Mouse (Mus musculus) limb, embryonic 12.5 days (tissue): ENCODE data around the gene Map3k14. TPM values are rescaled to one million over a fixed set of nuclear protein-coding genes. Genes with fewer than 3 reads are reported as not detected.
A peak's percentile ranks its signal among the peaks of the same experiment; 100 is the strongest.

ENCODE experiments used
- ATAC-seq: fragments of 200-750 bp; cut with Nextera tagmentation; 2 replicates; pipeline ENCODE4 v1.8.0; 2017; ENCODE audit warnings: low read depth, moderate TSS enrichment; ENCODE audit not compliant: insufficient number of reproducible peaks, insufficient read depth, low FRiP score, low TSS enrichment
- H3K27ac ChIP-seq: fragments of 300-500 bp; sonication (generic); 2 replicates; pipeline ENCODE4 v1.5.1; 2016; ENCODE audit warnings: mild to moderate bottlenecking, moderate library complexity
- H3K27me3 ChIP-seq: fragments of 300-500 bp; sonication (generic); 2 replicates; pipeline ENCODE4 v1.6.1; 2016; ENCODE audit warnings: mild to moderate bottlenecking, moderate library complexity
- H3K36me3 ChIP-seq: fragments of 300-500 bp; sonication (generic); 2 replicates; pipeline ENCODE4 v1.6.1; 2016; ENCODE audit warnings: mild to moderate bottlenecking, moderate library complexity
- H3K4me1 ChIP-seq: fragments of 300-500 bp; sonication (generic); replicated peaks from 2 replicates; pipeline ENCODE4 v1.6.1; 2016
- H3K4me2 ChIP-seq: fragments of 300-500 bp; sonication (generic); 2 replicates; pipeline ENCODE4 v1.6.1; 2016; ENCODE audit warnings: mild to moderate bottlenecking, moderate library complexity
- H3K4me3 ChIP-seq: fragments of 300-500 bp; sonication (generic); replicated peaks from 2 replicates; pipeline ENCODE4 v1.5.1; 2016; ENCODE audit warnings: mild to moderate bottlenecking
- H3K9ac ChIP-seq: fragments of 300-500 bp; sonication (generic); replicated peaks from 2 replicates; pipeline ENCODE4 v1.6.1; 2016; ENCODE audit warnings: mild to moderate bottlenecking, moderate library complexity
- H3K9me3 ChIP-seq: fragments of 300-500 bp; sonication (generic); 2 replicates; pipeline ENCODE4 v1.6.1; 2016; ENCODE audit warnings: mild to moderate bottlenecking, moderate library complexity
- WGBS: fragments of 180-500 bp; shearing (Covaris S2); methylation state at CpG from one replicate; pipeline ENCODE4 v1.1.7; 2016; 5-methylcytosine and 5-hydroxymethylcytosine counted together
- polyA plus RNA-seq: library from polyadenylated mRNA; unstranded; fragments of >200 nt; fragmentation: Nextera tagmentation; extraction: Ambion mirVana; gene quantifications from 2 replicates; pipeline ENCODE4 v1.2.1, GENCODE M21; 2016

Map3k14 gene
- polyA plus RNA-seq, 1 experiment from 2014 or later, result 4.2 TPM

DNA sequence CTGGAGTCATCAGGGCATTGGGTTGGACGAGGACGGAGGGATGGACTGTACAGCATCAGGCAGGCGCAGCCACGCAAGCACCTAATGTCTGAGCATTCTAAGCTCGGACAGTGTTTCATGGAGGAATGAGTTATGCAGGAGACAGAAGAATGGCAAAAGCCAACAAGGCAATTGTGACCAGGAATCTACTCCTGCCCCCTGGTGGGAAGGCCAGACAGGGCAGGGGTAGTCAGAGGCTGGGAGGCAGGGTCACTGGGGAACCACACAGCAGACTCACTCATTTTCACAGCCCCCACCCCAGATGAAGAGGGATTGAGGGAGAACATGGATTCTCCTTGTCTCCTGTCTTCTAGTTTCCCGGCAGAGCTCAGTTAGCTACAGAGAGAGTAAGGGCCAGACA lies 4.7 kb upstream of the Map3k14 start:
- no peak overlapping the region for H3K9ac ChIP-seq
- H3K4me3 ChIP-seq, result no peak overlapping the region
- no peak overlapping the region for H3K4me2 ChIP-seq
- H3K36me3 ChIP-seq, result no peaks in the 10 kb centered on the region
- no peaks in the 10 kb centered on the region for H3K9me3 ChIP-seq
- no peak for ATAC-seq
- H3K27ac ChIP-seq, result no peak overlapping the region
- peaks cover 12% of the 10 kb centered on the region for H3K4me1 ChIP-seq
- WGBS, result 67% methylated on average over 6 of the region's 6 CpGs
- H3K27me3 ChIP-seq, result no peaks in the 10 kb centered on the region

DNA sequence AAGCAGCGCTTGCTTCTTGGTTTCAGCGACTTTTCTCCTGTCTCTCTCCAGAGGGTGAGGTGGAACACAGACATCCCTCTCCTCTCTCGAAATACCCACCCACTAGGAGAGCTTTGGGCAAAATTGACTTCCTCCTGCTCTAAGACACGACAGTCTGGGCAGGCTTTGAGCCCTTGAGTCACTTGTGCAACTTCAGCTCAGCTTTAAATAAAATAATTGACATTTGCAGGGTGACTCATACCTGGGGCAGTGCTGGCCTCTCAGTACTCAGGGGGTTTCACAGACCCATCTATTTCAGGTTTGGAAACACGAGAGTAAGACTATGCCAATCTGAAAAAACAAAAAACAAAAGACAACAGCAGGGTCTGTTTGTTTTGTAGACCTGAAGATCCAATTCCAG lies 2.2 kb upstream of the Map3k14 start:
- Histone ChIP-seq H3K4me3 (no peak overlapping the region), H3K4me2 (no peak overlapping the region), H3K9ac (no peak overlapping the region), H3K27me3 (no peaks in the 10 kb centered on the region), H3K27ac (no peak overlapping the region), H3K36me3 (no peaks in the 10 kb centered on the region), H3K9me3 (no peaks in the 10 kb centered on the region), H3K4me1 (peaks cover 29% of the 10 kb centered on the region)
- 76% methylated on average over 5 of the region's 5 CpGs for WGBS
- no peak for ATAC-seq

DNA sequence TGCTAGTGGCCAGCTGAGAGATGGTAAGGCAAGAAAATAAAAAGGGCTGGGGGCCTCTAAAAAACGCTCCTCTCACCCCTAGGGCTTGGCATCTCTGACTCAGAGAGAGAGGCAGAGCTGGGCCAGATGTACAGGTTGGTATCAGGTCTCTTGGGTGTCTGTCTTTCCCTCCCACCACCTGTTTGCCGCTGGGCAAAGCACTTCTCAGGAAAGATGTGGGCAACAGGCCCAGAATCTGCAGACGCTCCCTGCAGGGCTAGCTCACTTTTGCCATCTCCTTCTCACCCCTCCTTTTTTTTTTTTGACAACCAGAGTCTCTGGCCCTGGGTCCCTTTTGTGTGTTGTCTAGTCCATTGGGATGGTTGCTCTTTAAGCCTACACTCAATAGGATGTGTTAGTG lies 1.6 kb upstream of the Map3k14 start:
- Histone ChIP-seq H3K4me1 (peaks cover 29% of the 10 kb centered on the region), H3K4me2 (no peak overlapping the region), H3K36me3 (no peaks in the 10 kb centered on the region), H3K9me3 (no peaks in the 10 kb centered on the region), H3K27me3 (no peaks in the 10 kb centered on the region), H3K4me3 (no peak overlapping the region), H3K9ac (no peak overlapping the region), H3K27ac (no peak overlapping the region)
- WGBS, result 89% methylated on average over 3 of the region's 3 CpGs
- ATAC-seq, result no peak

DNA sequence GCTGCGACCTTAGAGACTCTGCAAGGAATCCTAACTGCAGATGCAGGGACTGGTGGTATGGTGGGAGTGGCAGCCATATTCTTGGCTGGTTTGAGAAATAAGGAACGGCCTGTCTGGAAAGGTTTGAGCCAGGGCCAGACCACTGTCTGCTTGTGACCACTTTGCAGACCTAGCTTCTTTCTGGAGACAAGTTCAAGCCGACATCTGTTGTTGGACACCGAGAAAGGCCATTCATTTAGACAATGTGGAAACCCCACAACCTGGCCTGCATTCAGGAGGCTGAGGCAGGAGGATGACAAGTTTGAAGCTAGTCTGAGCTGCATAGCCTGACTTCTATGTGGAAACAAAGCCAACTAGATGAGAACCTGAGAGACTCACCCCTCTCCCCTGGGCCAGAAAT lies 1.1 kb upstream of the Map3k14 start:
- no peak overlapping the region for H3K9ac ChIP-seq
- no peaks in the 10 kb centered on the region for H3K27me3 ChIP-seq
- 0 out of 2 replicates have a peak overlapping the region, but pooled peaks have one; percentile 65 for H3K4me3 ChIP-seq
- H3K4me2 ChIP-seq, result peak overlapping the region; percentile 61
- no peak for ATAC-seq
- 83% methylated on average over 4 of the region's 4 CpGs for WGBS
- peaks cover 29% of the 10 kb centered on the region for H3K4me1 ChIP-seq
- H3K9me3 ChIP-seq, result no peaks in the 10 kb centered on the region
- H3K36me3 ChIP-seq, result no peaks in the 10 kb centered on the region
- H3K27ac ChIP-seq, result peak overlapping the region; percentile 83

DNA sequence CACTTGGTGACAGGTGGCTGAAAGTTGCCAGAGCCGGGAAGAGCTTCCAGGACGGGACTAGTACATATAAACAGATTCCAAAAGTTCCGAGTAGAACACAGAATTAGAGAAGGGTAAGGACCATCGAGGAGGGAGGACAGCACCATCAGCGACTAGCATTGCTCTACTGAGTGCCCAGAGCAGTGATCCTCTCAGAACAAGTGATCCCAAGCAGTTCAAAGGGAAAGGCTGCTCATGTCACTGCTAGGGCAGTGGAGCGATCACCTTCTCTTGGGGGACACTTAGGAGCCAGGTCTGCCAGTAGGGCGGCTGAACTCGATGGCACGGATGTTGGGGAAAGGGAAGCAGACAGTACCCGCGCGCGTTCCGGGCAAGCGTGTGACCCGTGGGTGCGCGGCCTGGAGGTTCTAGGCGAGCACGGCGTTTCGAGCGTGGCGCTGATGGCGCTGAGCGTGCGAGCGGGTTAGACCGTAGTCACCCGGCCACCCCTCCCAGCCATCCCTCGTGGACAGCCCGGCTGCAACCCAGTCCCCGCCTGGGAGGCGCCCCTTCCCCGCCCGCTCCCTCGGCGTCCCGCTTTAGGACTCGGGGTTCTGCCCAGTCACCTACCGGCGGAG lies 435 bp downstream of the Map3k14 start:
- H3K4me1 ChIP-seq, result peaks cover 38% of the 10 kb centered on the region
- peak; percentile 61 for ATAC-seq
- peak overlapping the region; percentile 88 for H3K4me2 ChIP-seq
- H3K27me3 ChIP-seq, result no peaks in the 10 kb centered on the region
- no peaks in the 10 kb centered on the region for H3K36me3 ChIP-seq
- WGBS, result under 1% methylated on average over 42 of the region's 42 CpGs
- peak overlapping the region; percentile 79 for H3K27ac ChIP-seq
- H3K9me3 ChIP-seq, result no peaks in the 10 kb centered on the region
- peak overlapping the region; percentile 65 for H3K4me3 ChIP-seq
- peak overlapping the region; percentile 75 for H3K9ac ChIP-seq

DNA sequence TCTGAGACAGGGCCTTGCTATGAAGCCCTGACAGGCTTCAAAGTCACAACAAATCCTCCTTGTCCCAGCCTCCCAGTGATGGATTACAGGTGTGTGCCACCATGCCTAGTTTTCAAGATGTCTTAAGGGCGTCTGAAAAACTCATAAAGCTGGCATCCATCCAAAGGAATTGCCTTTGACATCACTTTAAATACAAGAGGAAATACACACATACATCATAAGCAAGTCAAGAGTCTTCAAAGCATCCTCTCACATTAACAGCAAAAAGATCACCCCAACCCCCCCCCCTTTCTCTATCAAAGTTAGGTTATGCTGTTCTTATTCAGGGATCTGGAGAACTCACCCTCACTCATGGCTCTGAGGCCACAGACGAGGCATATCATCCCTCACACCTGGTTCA lies 1.4 kb downstream of the Map3k14 start:
- Histone ChIP-seq H3K4me2 (peak overlapping the region; percentile 88), H3K9me3 (no peaks in the 10 kb centered on the region), H3K27ac (no peak overlapping the region), H3K27me3 (no peaks in the 10 kb centered on the region), H3K4me1 (peaks cover 38% of the 10 kb centered on the region), H3K36me3 (no peaks in the 10 kb centered on the region), H3K4me3 (peak overlapping the region; percentile 65; the same call in 1 of the 2 replicates), H3K9ac (no peak overlapping the region)
- no peak for ATAC-seq
- WGBS, result 43% methylated on average over 2 of the region's 2 CpGs

DNA sequence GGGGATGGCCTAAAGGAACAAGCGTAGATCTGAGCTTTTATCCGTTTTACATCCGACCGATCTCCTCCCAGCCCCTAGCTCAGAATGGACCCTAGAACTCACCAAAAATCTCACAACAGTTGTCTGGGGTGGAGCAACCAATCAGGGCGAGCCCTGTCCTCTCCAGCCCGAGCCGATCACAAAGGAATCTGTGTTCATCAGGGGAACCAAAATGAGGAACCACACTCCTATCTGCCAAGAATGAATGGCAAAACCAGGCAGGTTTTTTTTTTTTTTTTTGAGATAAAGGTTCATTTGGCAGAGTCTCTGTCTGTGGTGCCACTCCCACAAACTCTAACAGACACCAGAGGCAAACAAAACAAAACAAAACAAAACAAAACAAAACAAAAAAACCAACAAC lies 2.1 kb downstream of the Map3k14 start:
- Histone ChIP-seq H3K27me3 (no peaks in the 10 kb centered on the region), H3K36me3 (no peaks in the 10 kb centered on the region), H3K9me3 (no peaks in the 10 kb centered on the region), H3K4me3 (no peak overlapping the region), H3K4me2 (no peak overlapping the region), H3K27ac (no peak overlapping the region), H3K4me1 (peaks cover 38% of the 10 kb centered on the region), H3K9ac (no peak overlapping the region)
- 65% methylated on average over 7 of the region's 7 CpGs for WGBS
- no peak for ATAC-seq

DNA sequence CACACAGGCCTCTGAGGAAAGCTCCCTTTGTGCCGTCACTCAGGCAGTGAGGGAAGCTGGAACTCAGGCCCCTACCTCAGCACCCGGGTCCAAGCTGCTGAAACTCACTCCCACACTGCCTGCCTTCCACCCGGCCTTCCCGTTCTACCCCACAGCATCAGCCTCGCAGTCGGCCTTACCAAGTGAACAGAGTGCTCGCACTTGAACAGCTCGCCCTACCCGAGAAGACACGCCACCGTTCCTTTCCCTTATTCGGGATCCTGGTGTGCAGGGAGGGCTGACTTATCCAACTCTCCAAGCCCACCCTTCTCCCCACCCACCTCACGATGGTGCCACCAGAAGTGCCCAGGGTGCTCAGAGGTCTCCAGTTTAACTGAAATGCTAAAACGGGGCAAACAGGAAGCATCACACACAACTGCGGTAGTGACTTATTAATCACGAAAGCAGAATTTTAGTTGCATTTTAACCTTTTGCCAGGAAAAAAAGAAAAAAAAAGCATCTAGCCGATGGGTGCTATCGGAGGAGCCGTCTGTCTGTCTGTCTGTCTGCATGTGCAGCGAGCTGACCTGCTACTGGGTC lies 2.8 kb downstream of the Map3k14 start:
- no peak overlapping the region for H3K4me3 ChIP-seq
- H3K4me2 ChIP-seq, result no peak overlapping the region
- H3K9me3 ChIP-seq, result no peaks in the 10 kb centered on the region
- H3K4me1 ChIP-seq, result peaks cover 38% of the 10 kb centered on the region
- ATAC-seq, result no peak
- no peak overlapping the region for H3K27ac ChIP-seq
- H3K9ac ChIP-seq, result no peak overlapping the region
- no peaks in the 10 kb centered on the region for H3K36me3 ChIP-seq
- no peaks in the 10 kb centered on the region for H3K27me3 ChIP-seq
- 89% methylated on average over 20 of the region's 20 CpGs for whole genome bisulfite sequencing

DNA sequence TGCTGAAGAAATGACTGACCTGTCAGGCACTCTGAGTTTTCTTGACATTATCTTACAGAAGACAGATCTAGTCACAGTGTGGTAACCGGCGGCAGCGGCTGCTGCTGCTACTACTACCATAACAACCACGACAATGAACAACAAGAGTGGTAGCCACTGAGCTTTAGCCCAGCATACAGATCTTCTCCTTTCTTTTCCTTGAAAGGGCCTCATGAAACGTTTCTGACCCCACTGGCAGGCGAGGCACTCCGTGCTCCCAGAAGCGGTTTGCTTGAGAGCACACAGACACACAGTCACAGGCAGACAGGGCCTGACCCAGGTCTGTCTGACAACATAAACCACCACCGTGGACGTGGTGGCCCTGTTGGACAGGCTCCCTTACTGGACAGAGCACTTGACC lies 3.7 kb downstream of the Map3k14 start:
- H3K4me1 ChIP-seq, result peaks cover 36% of the 10 kb centered on the region
- H3K9ac ChIP-seq, result no peak overlapping the region
- no peak overlapping the region for H3K27ac ChIP-seq

DNA sequence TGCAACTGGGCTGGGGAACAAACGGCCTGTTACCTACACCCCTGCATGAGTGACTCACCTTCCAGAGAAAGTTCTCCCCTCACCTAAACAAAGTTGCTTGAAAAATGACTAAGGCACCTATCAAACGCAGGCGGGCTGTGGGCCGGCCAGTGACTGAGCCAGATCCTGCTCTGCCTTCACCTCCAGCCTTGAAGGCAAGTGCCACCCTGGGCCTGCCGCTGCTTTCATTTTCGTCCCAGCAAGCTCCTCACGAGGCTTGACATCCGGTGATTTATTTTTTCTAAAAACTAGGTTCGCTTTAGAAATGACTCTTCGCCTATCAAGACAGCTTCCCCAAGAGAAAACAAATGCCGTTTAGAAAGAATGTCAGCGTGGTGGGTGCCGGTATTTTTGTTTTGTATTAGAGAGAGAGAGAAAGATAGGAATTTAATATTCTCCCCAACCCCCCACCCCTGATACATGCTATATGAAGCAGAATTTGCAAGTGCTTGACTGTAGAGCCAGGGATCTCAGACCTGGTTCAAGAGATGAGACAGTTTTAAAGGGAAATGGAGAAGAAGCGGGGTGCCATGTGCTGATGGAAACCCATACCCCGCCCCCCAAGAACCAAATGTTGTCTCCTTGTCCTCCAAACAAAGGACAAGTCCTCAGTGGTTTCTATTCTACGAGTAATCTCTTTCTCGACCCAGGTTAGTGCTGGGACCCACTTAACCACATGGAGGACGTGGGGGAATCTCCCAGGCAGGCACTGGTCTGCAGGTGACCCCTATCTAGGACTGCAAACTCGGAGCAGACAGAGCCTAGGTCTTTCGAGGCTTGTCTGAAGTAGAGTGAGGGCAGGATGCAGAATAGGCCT lies 4.6 kb downstream of the Map3k14 start:
- Histone ChIP-seq H3K27ac (no peak overlapping the region), H3K27me3 (no peaks in the 10 kb centered on the region), H3K9ac (no peak overlapping the region), H3K9me3 (no peaks in the 10 kb centered on the region), H3K4me3 (no peak overlapping the region), H3K4me2 (no peak overlapping the region), H3K36me3 (no peaks in the 10 kb centered on the region), H3K4me1 (peaks cover 28% of the 10 kb centered on the region)
- WGBS, result 65% methylated on average over 20 of the region's 20 CpGs
- no peak for ATAC-seq

More for the DNA sequence above, 3.7 kb downstream of the Map3k14 start:
- no peaks in the 10 kb centered on the region for H3K27me3 ChIP-seq
- 69% methylated on average over 10 of the region's 10 CpGs for WGBS
- H3K36me3 ChIP-seq, result no peaks in the 10 kb centered on the region
- ATAC-seq, result no peak
- H3K9me3 ChIP-seq, result no peaks in the 10 kb centered on the region
- no peak overlapping the region for H3K4me2 ChIP-seq
- no peak overlapping the region for H3K4me3 ChIP-seq

DNA sequence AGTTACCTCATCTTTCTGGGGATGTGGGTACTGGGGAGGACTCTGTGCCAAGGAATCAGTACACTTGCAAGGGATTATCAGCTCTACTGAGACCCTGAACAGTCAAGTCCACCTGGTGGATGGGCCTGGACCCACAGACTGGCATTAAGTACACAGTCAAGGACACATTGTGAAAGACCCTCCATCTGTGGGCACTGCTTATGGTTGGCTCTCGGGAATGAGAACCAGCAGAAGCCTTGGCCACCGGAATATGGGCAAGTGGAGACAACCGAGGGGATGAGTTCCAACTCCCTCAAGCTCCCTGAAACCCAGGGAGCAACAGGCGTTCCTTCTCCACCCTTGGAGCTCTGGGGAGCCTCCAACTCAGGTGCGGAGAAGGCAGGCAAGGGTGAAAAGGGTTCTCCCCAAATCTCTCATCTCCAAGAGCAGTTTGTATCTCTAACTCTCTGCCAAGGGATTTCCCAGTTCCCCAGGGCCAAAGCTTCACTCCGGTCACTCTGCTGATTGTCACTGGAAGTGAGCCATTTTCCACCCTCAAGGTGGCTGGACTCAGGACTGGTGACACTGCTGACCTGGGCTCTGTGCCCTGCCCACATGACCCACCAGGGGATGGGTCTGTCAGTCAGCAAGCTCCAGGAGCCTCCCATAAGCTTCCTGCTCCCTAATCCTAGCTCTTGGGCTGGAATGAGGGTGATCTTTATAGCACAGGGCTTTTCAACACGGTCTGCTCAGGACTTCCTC lies 5.4 kb downstream of the Map3k14 start:
- Histone ChIP-seq H3K9ac (no peak overlapping the region), H3K36me3 (no peaks in the 10 kb centered on the region), H3K4me1 (peaks cover 28% of the 10 kb centered on the region), H3K27me3 (no peaks in the 10 kb centered on the region), H3K27ac (no peak overlapping the region), H3K4me3 (no peak overlapping the region), H3K9me3 (no peaks in the 10 kb centered on the region), H3K4me2 (no peak overlapping the region)
- ATAC-seq, result no peak
- 81% methylated on average over 7 of the region's 7 CpGs for WGBS
